Mouse (Mus musculus) limb, embryonic 10.5 days (tissue): Measurements from ENCODE around the gene Sec31a. TPM values are rescaled to one million over a fixed set of nuclear protein-coding genes. Genes with fewer than 3 reads are reported as not detected.

Experiments
- DNase-seq: peaks from one replicate; pipeline ENCODE4 v3.0.0-alpha.2; 2017; ENCODE audit warnings: low spot score
- H3K27ac ChIP-seq: fragments of 300-500 bp; sonication (generic); 2 replicates; pipeline ENCODE4 v1.5.1; 2016; ENCODE audit warnings: mild to moderate bottlenecking
- H3K27me3 ChIP-seq: fragments of 300-500 bp; sonication (generic); 2 replicates; pipeline ENCODE4 v1.6.1; 2016; ENCODE audit warnings: low read depth, mild to moderate bottlenecking; ENCODE audit not compliant: poor library complexity, severe bottlenecking
- H3K36me3 ChIP-seq: fragments of 300-500 bp; sonication (generic); 2 replicates; pipeline ENCODE4 v1.6.1; 2016; ENCODE audit warnings: mild to moderate bottlenecking, moderate library complexity
- H3K4me1 ChIP-seq: fragments of 300-500 bp; sonication (generic); 2 replicates; pipeline ENCODE4 v1.6.1; 2016
- H3K4me3 ChIP-seq: fragments of 300-500 bp; sonication (generic); 2 replicates; pipeline ENCODE4 v1.5.1; 2016; ENCODE audit warnings: mild to moderate bottlenecking, moderate library complexity
- H3K9me3 ChIP-seq: fragments of 300-500 bp; sonication (generic); replicated peaks from 2 replicates; pipeline ENCODE4 v1.6.1; 2016; ENCODE audit warnings: mild to moderate bottlenecking
- WGBS: fragments of 180-500 bp; shearing (Covaris S2); methylation state at CpG from one replicate; pipeline ENCODE4 v1.1.7; 2016; 5-methylcytosine and 5-hydroxymethylcytosine counted together
- polyA plus RNA-seq: library from polyadenylated mRNA; unstranded; fragments of >200 nt; fragmentation: Nextera tagmentation; extraction: Ambion mirVana; gene quantifications from 2 replicates; pipeline ENCODE4 v1.2.1, GENCODE M21; 2016

The Sec31a gene
- polyA plus RNA-seq, 1 experiment from 2014 or later, result 131 TPM

GRCm38 (mm10) chr5:100392436-100392955, 23.5 kb downstream of the Sec31a start:
- no peak overlapping the region for H3K4me3 ChIP-seq
- H3K4me1 ChIP-seq, result peaks cover 8% of the 10 kb centered on the region
- H3K36me3 ChIP-seq, result peaks cover 96% of the 10 kb centered on the region
- WGBS, result 93% methylated on average over 20 of the region's 20 CpGs
- no peaks in the 10 kb centered on the region for H3K27me3 ChIP-seq
- H3K27ac ChIP-seq, result no peak overlapping the region
- H3K9me3 ChIP-seq, result no peaks in the 10 kb centered on the region
- no peak for DNase-seq

- Histone ChIP-seq H3K27ac (no peak overlapping the region), H3K4me3 (no peak overlapping the region), H3K36me3 (peaks cover 95% of the 10 kb centered on the region), H3K27me3 (no peaks in the 10 kb centered on the region), H3K4me1 (peaks cover 8% of the 10 kb centered on the region), H3K9me3 (no peaks in the 10 kb centered on the region)
- 96% methylated on average over 18 of the region's 18 CpGs for whole genome bisulfite sequencing
- DNase-seq, result no peak
These were observed 32.1 kb downstream of the Sec31a start for GRCm38 (mm10) chr5:100383782-100384510.

GRCm38 (mm10) chr5:100381094-100381493, 34.9 kb downstream of the Sec31a start:
- WGBS, result 97% methylated on average over 7 of the region's 7 CpGs
- peaks cover 100% of the 10 kb centered on the region for H3K36me3 ChIP-seq
- DNase-seq, result no peak

GRCm38 (mm10) chr5:100380277-100380676, 35.8 kb downstream of the Sec31a start:
- DNase-seq, result no peak
- no peaks in the 10 kb centered on the region for H3K9me3 ChIP-seq
- H3K36me3 ChIP-seq, result peaks cover 100% of the 10 kb centered on the region
- no peak overlapping the region for H3K27ac ChIP-seq
- 94% methylated on average over 5 of the region's 5 CpGs for WGBS
- H3K4me1 ChIP-seq, result no peaks in the 10 kb centered on the region
- H3K27me3 ChIP-seq, result no peaks in the 10 kb centered on the region
- H3K4me3 ChIP-seq, result no peak overlapping the region

More at GRCm38 (mm10) chr5:100381094-100381493, 34.9 kb downstream of the Sec31a start:
- Histone ChIP-seq H3K27me3 (no peaks in the 10 kb centered on the region), H3K9me3 (no peaks in the 10 kb centered on the region), H3K4me1 (no peaks in the 10 kb centered on the region), H3K4me3 (no peak overlapping the region), H3K27ac (no peak overlapping the region)

GRCm38 (mm10) chr5:100378981-100379380, 37.1 kb downstream of the Sec31a start:
- H3K4me3 ChIP-seq, result no peak overlapping the region
- 94% methylated on average over 2 of the region's 2 CpGs for WGBS
- H3K27me3 ChIP-seq, result no peaks in the 10 kb centered on the region
- H3K36me3 ChIP-seq, result peaks cover 100% of the 10 kb centered on the region
- no peak for DNase-seq
- H3K27ac ChIP-seq, result no peak overlapping the region
- no peaks in the 10 kb centered on the region for H3K9me3 ChIP-seq
- no peaks in the 10 kb centered on the region for H3K4me1 ChIP-seq

- H3K27me3 ChIP-seq, result no peaks in the 10 kb centered on the region
- 93% methylated on average over 5 of the region's 5 CpGs for WGBS
These were observed 37.8 kb downstream of the Sec31a start for GRCm38 (mm10) chr5:100378211-100378610.

GRCm38 (mm10) chr5:100377376-100377775, 38.7 kb downstream of the Sec31a start:
- WGBS, result 79% methylated on average over 2 of the region's 2 CpGs
- no peaks in the 10 kb centered on the region for H3K27me3 ChIP-seq
- no peaks in the 10 kb centered on the region for H3K9me3 ChIP-seq
- H3K27ac ChIP-seq, result no peak overlapping the region
- peaks cover 99% of the 10 kb centered on the region for H3K36me3 ChIP-seq
- no peak overlapping the region for H3K4me3 ChIP-seq
- no peaks in the 10 kb centered on the region for H3K4me1 ChIP-seq
- DNase-seq, result no peak

More at GRCm38 (mm10) chr5:100378211-100378610, 37.8 kb downstream of the Sec31a start:
- Histone ChIP-seq H3K36me3 (peaks cover 100% of the 10 kb centered on the region), H3K4me3 (no peak overlapping the region), H3K9me3 (no peaks in the 10 kb centered on the region), H3K27ac (no peak overlapping the region), H3K4me1 (no peaks in the 10 kb centered on the region)
- DNase-seq, result no peak

- H3K27me3 ChIP-seq, result no peaks in the 10 kb centered on the region
- H3K4me3 ChIP-seq, result no peak overlapping the region
- no peak for DNase-seq
- no peaks in the 10 kb centered on the region for H3K9me3 ChIP-seq
- no peak overlapping the region for H3K27ac ChIP-seq
- no peaks in the 10 kb centered on the region for H3K4me1 ChIP-seq
- WGBS, result 93% methylated on average over 2 of the region's 2 CpGs
- H3K36me3 ChIP-seq, result peaks cover 93% of the 10 kb centered on the region
These were observed 41.3 kb downstream of the Sec31a start for GRCm38 (mm10) chr5:100374703-100375102.

- Histone ChIP-seq H3K36me3 (peaks cover 90% of the 10 kb centered on the region), H3K4me3 (no peak overlapping the region), H3K27me3 (no peaks in the 10 kb centered on the region), H3K4me1 (no peaks in the 10 kb centered on the region), H3K27ac (no peak overlapping the region), H3K9me3 (no peaks in the 10 kb centered on the region)
- 57% methylated on average over 5 of the region's 5 CpGs for WGBS
- peak; percentile 46 for DNase-seq
These were observed 42.1 kb downstream of the Sec31a start for GRCm38 (mm10) chr5:100373952-100374351.

- no peaks in the 10 kb centered on the region for H3K27me3 ChIP-seq
- H3K4me3 ChIP-seq, result no peak overlapping the region
- no peaks in the 10 kb centered on the region for H3K4me1 ChIP-seq
- WGBS, result 84% methylated on average over 1 of the region's 1 CpGs
- no peak overlapping the region for H3K27ac ChIP-seq
- no peak for DNase-seq
- H3K36me3 ChIP-seq, result peaks cover 90% of the 10 kb centered on the region
- no peaks in the 10 kb centered on the region for H3K9me3 ChIP-seq
These were observed 45.1 kb downstream of the Sec31a start for GRCm38 (mm10) chr5:100370919-100371318.

- no peak for DNase-seq
- no peaks in the 10 kb centered on the region for H3K27me3 ChIP-seq
- 94% methylated on average over 11 of the region's 11 CpGs for WGBS
- H3K9me3 ChIP-seq, result no peaks in the 10 kb centered on the region
- H3K27ac ChIP-seq, result no peak overlapping the region
- no peak overlapping the region for H3K4me3 ChIP-seq
- H3K36me3 ChIP-seq, result peaks cover 90% of the 10 kb centered on the region
- H3K4me1 ChIP-seq, result no peaks in the 10 kb centered on the region
These were observed 46.1 kb downstream of the Sec31a start for GRCm38 (mm10) chr5:100369825-100370459.

GRCm38 (mm10) chr5:100369093-100369492, 46.9 kb downstream of the Sec31a start:
- H3K36me3 ChIP-seq, result peaks cover 90% of the 10 kb centered on the region
- no peaks in the 10 kb centered on the region for H3K9me3 ChIP-seq
- no peak for DNase-seq
- 94% methylated on average over 6 of the region's 6 CpGs for WGBS
- H3K27ac ChIP-seq, result no peak overlapping the region
- no peaks in the 10 kb centered on the region for H3K27me3 ChIP-seq
- no peaks in the 10 kb centered on the region for H3K4me1 ChIP-seq
- no peak overlapping the region for H3K4me3 ChIP-seq

- Histone ChIP-seq H3K27ac (no peak overlapping the region), H3K4me1 (no peaks in the 10 kb centered on the region), H3K9me3 (no peaks in the 10 kb centered on the region), H3K36me3 (peaks cover 90% of the 10 kb centered on the region), H3K27me3 (no peaks in the 10 kb centered on the region), H3K4me3 (no peak overlapping the region)
- DNase-seq, result no peak
- WGBS, result 89% methylated on average over 5 of the region's 5 CpGs
These were observed 47.5 kb downstream of the Sec31a start for GRCm38 (mm10) chr5:100368527-100368926.
